Mouse (Mus musculus): ENCODE results near the gene Actl10. TPM values are rescaled to one million over a fixed set of nuclear protein-coding genes. Genes with fewer than 3 reads are reported as not detected.

The Actl10 gene
- polyA plus RNA-seq, 1 experiment from 2014 or later: 0.07 TPM

- Histone ChIP-seq H3K36me3 (replicated peaks) (peaks cover 48% of the 10 kb centered on the region), H3K9me3 (replicated peaks) (no peaks in the 10 kb centered on the region), H3K9ac (no peak overlapping the region), H3K27me3 (no peaks in the 10 kb centered on the region), H3K4me3 (replicated peaks) (no peak overlapping the region), H3K27ac (replicated peaks) (no peak overlapping the region), H3K4me2 (no peak overlapping the region), H3K4me1 (replicated peaks) (0 out of 2 replicates have a peak, but pooled peaks cover 3% of the 10 kb centered on the region)
- ATAC-seq (ENCODE audit: insufficient read depth): no peak
- 78% methylated on average over 12 of the region's 12 CpGs for WGBS (ENCODE audit: insufficient replicate concordance)
Observed at GRCm38 (mm10) chr2:154534704-154535270, 16.8 kb upstream of the Actl10 start.

- peaks cover 20% of the 10 kb centered on the region for H3K36me3 ChIP-seq (replicated peaks)
- no peaks in the 10 kb centered on the region for H3K27me3 ChIP-seq
- no peak overlapping the region for H3K4me3 ChIP-seq (replicated peaks)
- 0 out of 2 replicates have a peak, but pooled peaks cover 3% of the 10 kb centered on the region for H3K4me1 ChIP-seq (replicated peaks)
- H3K27ac ChIP-seq (replicated peaks): 0 out of 2 replicates have a peak overlapping the region, but pooled peaks have one; percentile 7
- H3K9me3 ChIP-seq (replicated peaks): no peaks in the 10 kb centered on the region
- whole genome bisulfite sequencing (ENCODE audit: insufficient replicate concordance): 68% methylated on average over 2 of the region's 2 CpGs
- ATAC-seq (ENCODE audit: insufficient read depth): no peak
- H3K9ac ChIP-seq: no peak overlapping the region
- H3K4me2 ChIP-seq: no peak overlapping the region
Observed at GRCm38 (mm10) chr2:154538310-154538709, 13.3 kb upstream of the Actl10 start.

GRCm38 (mm10) chr2:154538710-154539109, 12.9 kb upstream of the Actl10 start:
- ATAC-seq (ENCODE audit: insufficient read depth): peak; percentile 22; the same call in 1 of the 2 replicates
- Histone ChIP-seq H3K4me2 (no peak overlapping the region), H3K4me3 (replicated peaks) (no peak overlapping the region), H3K27ac (replicated peaks) (0 out of 2 replicates have a peak overlapping the region, but pooled peaks have one; percentile 7), H3K36me3 (replicated peaks) (peaks cover 18% of the 10 kb centered on the region), H3K9ac (no peak overlapping the region), H3K9me3 (replicated peaks) (no peaks in the 10 kb centered on the region), H3K4me1 (replicated peaks) (0 out of 2 replicates have a peak, but pooled peaks cover 3% of the 10 kb centered on the region), H3K27me3 (no peaks in the 10 kb centered on the region)
- WGBS (ENCODE audit: insufficient replicate concordance): 20% methylated on average over 3 of the region's 3 CpGs

GRCm38 (mm10) chr2:154539720-154540119, 11.9 kb upstream of the Actl10 start:
- no peak overlapping the region for H3K27ac ChIP-seq (replicated peaks)
- H3K4me1 ChIP-seq (replicated peaks): 0 out of 2 replicates have a peak, but pooled peaks cover 3% of the 10 kb centered on the region
- no peaks in the 10 kb centered on the region for H3K9me3 ChIP-seq (replicated peaks)
- H3K4me3 ChIP-seq (replicated peaks): no peak overlapping the region
- no peak for ATAC-seq (ENCODE audit: insufficient read depth)
- WGBS (ENCODE audit: insufficient replicate concordance): 62% methylated on average over 3 of the region's 3 CpGs
- H3K27me3 ChIP-seq: no peaks in the 10 kb centered on the region
- H3K36me3 ChIP-seq (replicated peaks): peaks cover 15% of the 10 kb centered on the region
- H3K9ac ChIP-seq: no peak overlapping the region
- no peak overlapping the region for H3K4me2 ChIP-seq

GRCm38 (mm10) chr2:154541630-154542029, 9.9 kb upstream of the Actl10 start:
- Histone ChIP-seq H3K36me3 (replicated peaks) (0 out of 2 replicates have a peak, but pooled peaks cover 2% of the 10 kb centered on the region), H3K9me3 (replicated peaks) (no peaks in the 10 kb centered on the region), H3K27me3 (no peaks in the 10 kb centered on the region), H3K4me3 (replicated peaks) (no peak overlapping the region), H3K27ac (replicated peaks) (no peak overlapping the region), H3K4me1 (replicated peaks) (0 out of 2 replicates have a peak, but pooled peaks cover 3% of the 10 kb centered on the region), H3K9ac (no peak overlapping the region), H3K4me2 (no peak overlapping the region)
- 57% methylated on average over 2 of the region's 2 CpGs for WGBS (ENCODE audit: insufficient replicate concordance)
- no peak for ATAC-seq (ENCODE audit: insufficient read depth)

- WGBS (ENCODE audit: insufficient replicate concordance): 76% methylated on average over 9 of the region's 9 CpGs
- Histone ChIP-seq H3K27me3 (peaks cover 4% of the 10 kb centered on the region), H3K9ac (no peak overlapping the region), H3K4me3 (replicated peaks) (no peak overlapping the region), H3K36me3 (replicated peaks) (no peaks in the 10 kb centered on the region), H3K9me3 (replicated peaks) (no peaks in the 10 kb centered on the region), H3K27ac (replicated peaks) (no peak overlapping the region), H3K4me2 (no peak overlapping the region), H3K4me1 (replicated peaks) (peaks cover 6% of the 10 kb centered on the region; the same call in 1 of the 2 replicates)
- no peak for ATAC-seq (ENCODE audit: insufficient read depth)
Observed at GRCm38 (mm10) chr2:154543567-154544347, 7.8 kb upstream of the Actl10 start.

GRCm38 (mm10) chr2:154546711-154547110, 4.9 kb upstream of the Actl10 start, which contains the start of gene 1700003F12Rik:
TSS of gene 1700003F12Rik (plus strand) at chr2:154547085.
- Histone ChIP-seq H3K4me2 (no peak within 1 kb of the TSS), H3K27me3 (peaks cover 34% of the 10 kb centered on the region), H3K36me3 (replicated peaks) (no peaks in the 10 kb centered on the region), H3K9ac (no peak within 1 kb of the TSS), H3K4me3 (replicated peaks) (no peak within 1 kb of the TSS), H3K27ac (replicated peaks) (no peak within 1 kb of the TSS), H3K9me3 (replicated peaks) (no peaks in the 10 kb centered on the region), H3K4me1 (replicated peaks) (peaks cover 18% of the 10 kb centered on the region)
- ATAC-seq (ENCODE audit: insufficient read depth): no peak
- 76% methylated on average over 10 of the region's 10 CpGs for WGBS (ENCODE audit: insufficient replicate concordance)

GRCm38 (mm10) chr2:154548688-154549087, 2.9 kb upstream of the Actl10 start:
- no peak overlapping the region for H3K9ac ChIP-seq
- H3K4me1 ChIP-seq (replicated peaks): peaks cover 30% of the 10 kb centered on the region
- H3K36me3 ChIP-seq (replicated peaks): no peaks in the 10 kb centered on the region
- H3K4me3 ChIP-seq (replicated peaks): no peak overlapping the region
- peak; percentile 44 for ATAC-seq (ENCODE audit: insufficient read depth)
- peaks cover 47% of the 10 kb centered on the region for H3K27me3 ChIP-seq
- H3K27ac ChIP-seq (replicated peaks): no peak overlapping the region
- WGBS (ENCODE audit: insufficient replicate concordance): 53% methylated on average over 3 of the region's 3 CpGs
- H3K4me2 ChIP-seq: peak overlapping the region; percentile 75
- H3K9me3 ChIP-seq (replicated peaks): no peaks in the 10 kb centered on the region

- Histone ChIP-seq H3K4me2 (peak overlapping the region; percentile 75), H3K4me1 (replicated peaks) (peaks cover 30% of the 10 kb centered on the region), H3K9me3 (replicated peaks) (no peaks in the 10 kb centered on the region), H3K4me3 (replicated peaks) (peak overlapping the region; percentile 47), H3K9ac (0 out of 2 replicates have a peak overlapping the region, but pooled peaks have one; percentile 12), H3K27ac (replicated peaks) (no peak overlapping the region), H3K27me3 (peaks cover 47% of the 10 kb centered on the region), H3K36me3 (replicated peaks) (no peaks in the 10 kb centered on the region)
- ATAC-seq (ENCODE audit: insufficient read depth): no peak; the same call in 1 of the 2 replicates
- 4% methylated on average over 48 of the region's 48 CpGs for WGBS (ENCODE audit: insufficient replicate concordance)
Observed at GRCm38 (mm10) chr2:154549127-154549885, 2.3 kb upstream of the Actl10 start.

GRCm38 (mm10) chr2:154549886-154550189, 1.7 kb upstream of the Actl10 start:
- H3K36me3 ChIP-seq (replicated peaks): no peaks in the 10 kb centered on the region
- no peak overlapping the region for H3K9ac ChIP-seq
- ATAC-seq (ENCODE audit: insufficient read depth): no peak
- no peak overlapping the region for H3K27ac ChIP-seq (replicated peaks)
- H3K4me2 ChIP-seq: peak overlapping the region; percentile 75
- peaks cover 30% of the 10 kb centered on the region for H3K4me1 ChIP-seq (replicated peaks)
- 12% methylated on average over 20 of the region's 20 CpGs for WGBS (ENCODE audit: insufficient replicate concordance)
- H3K4me3 ChIP-seq (replicated peaks): peak overlapping the region; percentile 47; the same call in 1 of the 2 replicates
- H3K9me3 ChIP-seq (replicated peaks): no peaks in the 10 kb centered on the region
- H3K27me3 ChIP-seq: peaks cover 47% of the 10 kb centered on the region

GRCm38 (mm10) chr2:154550937-154551336, 639 bp upstream of the Actl10 start:
- ATAC-seq (ENCODE audit: insufficient read depth): no peak
- Histone ChIP-seq H3K4me3 (replicated peaks) (no peak overlapping the region), H3K4me1 (replicated peaks) (peaks cover 30% of the 10 kb centered on the region), H3K9me3 (replicated peaks) (no peaks in the 10 kb centered on the region), H3K36me3 (replicated peaks) (no peaks in the 10 kb centered on the region), H3K27ac (replicated peaks) (no peak overlapping the region), H3K27me3 (peaks cover 47% of the 10 kb centered on the region), H3K4me2 (no peak overlapping the region), H3K9ac (no peak overlapping the region)
- 42% methylated on average over 2 of the region's 2 CpGs for WGBS (ENCODE audit: insufficient replicate concordance)

Measured in liver, embryonic 15.5 days (tissue).